Mouse (Mus musculus): ENCODE measurements around the gene Olfml2b.

DNA sequence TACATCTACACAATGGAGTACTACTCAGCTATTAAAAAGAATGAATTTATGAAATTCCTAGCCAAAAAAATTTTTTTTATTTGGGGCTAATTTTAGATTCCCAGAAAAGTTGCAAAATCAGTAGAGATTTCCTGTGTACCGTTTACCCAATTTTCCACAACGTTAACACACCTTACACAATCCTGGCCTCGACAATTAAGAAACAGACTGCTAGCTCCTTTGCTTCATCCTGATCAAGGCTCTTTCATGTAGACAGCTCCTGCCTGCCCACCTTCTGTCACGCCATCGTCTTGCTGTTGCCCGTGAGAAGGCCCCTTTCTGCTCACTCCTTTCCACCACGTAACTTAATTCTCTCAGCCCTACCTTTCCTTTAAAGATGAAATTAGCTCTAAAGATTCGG is 45.4 kb downstream of the Olfml2b start:
- TF ChIP-seq CTCF (IDR thresholded peaks at IDR 0.05; ENCODE audit: low read depth, low read length) (no peak), POLR2A (IDR thresholded peaks at IDR 0.05; ENCODE audit: insufficient read depth, low read length) (no peak), EP300 (IDR thresholded peaks at IDR 0.05; ENCODE audit: insufficient read depth, low read depth, low read length) (no peak)
